Mouse (Mus musculus) neural tube, embryonic 11.5 days (tissue): ENCODE data around the gene Cma1. TPM values are rescaled to one million over a fixed set of nuclear protein-coding genes. Genes with fewer than 3 reads are reported as not detected.

Experiments used
- ATAC-seq: fragments of 200-750 bp; cut with Nextera tagmentation; 2 replicates; pipeline ENCODE4 v1.8.0; 2017; ENCODE audit warnings: moderate number of reproducible peaks, mild to moderate bottlenecking, moderate TSS enrichment, moderate library complexity; ENCODE audit not compliant: insufficient read depth, low FRiP score, low TSS enrichment
- DNase-seq: peaks from one replicate; pipeline ENCODE4 v3.0.0-alpha.2; 2015; ENCODE audit warnings: low spot score
- H3K27ac ChIP-seq: fragments of 300-500 bp; sonication (generic); 2 replicates; pipeline ENCODE4 v1.5.1; 2014; ENCODE audit warnings: low read depth, mild to moderate bottlenecking, low read length
- H3K27me3 ChIP-seq: fragments of 300-500 bp; sonication (generic); 2 replicates; pipeline ENCODE4 v1.6.1; 2014; ENCODE audit warnings: mild to moderate bottlenecking, low read length, mixed read lengths; ENCODE audit not compliant: control insufficient read depth, insufficient read depth
- H3K36me3 ChIP-seq: fragments of 300-500 bp; sonication (generic); 2 replicates; pipeline ENCODE4 v1.6.1; 2014; ENCODE audit warnings: mild to moderate bottlenecking, low read length, moderate library complexity, mixed read lengths; ENCODE audit not compliant: control insufficient read depth, insufficient read depth
- H3K4me1 ChIP-seq: fragments of 300-500 bp; sonication (generic); 2 replicates; pipeline ENCODE4 v1.6.1; 2014; ENCODE audit warnings: low read length, mixed read lengths; ENCODE audit not compliant: control insufficient read depth, insufficient read depth
- H3K4me2 ChIP-seq: fragments of 300-500 bp; sonication (generic); 2 replicates; pipeline ENCODE4 v1.6.1; 2014; ENCODE audit warnings: low read depth, mild to moderate bottlenecking, moderate library complexity
- H3K4me3 ChIP-seq: fragments of 300-500 bp; sonication (generic); 2 replicates; pipeline ENCODE4 v1.5.1; 2014; ENCODE audit warnings: low read depth, low read length
- H3K9ac ChIP-seq: fragments of 300-500 bp; sonication (generic); 2 replicates; pipeline ENCODE4 v1.6.1; 2014; ENCODE audit warnings: mild to moderate bottlenecking, low read length
- H3K9me3 ChIP-seq: fragments of 300-500 bp; sonication (generic); 2 replicates; pipeline ENCODE4 v1.6.1; 2016; ENCODE audit warnings: low read length; ENCODE audit not compliant: control insufficient read depth
- WGBS: fragments of 180-500 bp; shearing (Covaris S2); extraction: QIAGEN DNeasy Blood & Tissue Kit; methylation state at CpG from one replicate; pipeline ENCODE4 v1.1.7; 2014; 5-methylcytosine and 5-hydroxymethylcytosine counted together
- polyA plus RNA-seq: library from polyadenylated mRNA; unstranded; fragments of >200 nt; fragmentation: Nextera tagmentation; extraction: Ambion mirVana; gene quantifications from 2 replicates; pipeline ENCODE4 v1.2.1, GENCODE M21; 2014

The Cma1 gene
- polyA plus RNA-seq, 1 experiment from 2014 or later = not detected

DNA sequence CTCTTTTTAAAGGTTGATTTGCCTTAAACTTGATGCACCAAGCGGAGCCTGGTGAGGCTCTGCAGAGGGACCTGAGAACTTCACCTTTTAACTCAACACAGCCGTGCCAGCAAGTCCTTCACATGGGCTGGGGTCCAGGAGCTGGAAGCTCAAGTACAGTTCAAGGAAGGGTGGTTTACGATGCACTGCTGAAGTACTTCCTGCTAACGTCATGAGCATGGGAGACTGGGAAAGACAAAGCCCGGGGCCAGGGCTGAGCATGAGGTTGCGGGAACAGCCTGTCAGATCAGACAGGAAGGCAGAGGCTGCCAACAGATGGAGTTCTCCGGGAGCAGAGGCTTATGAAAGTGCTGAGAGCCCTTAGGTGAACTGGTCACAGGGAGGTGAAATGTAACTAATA is 10.9 kb downstream of the Cma1 start:
- ATAC-seq (no peak), DNase-seq (no peak)
- H3K27ac ChIP-seq = no peak overlapping the region
- H3K4me2 ChIP-seq = no peak overlapping the region
- no peaks in the 10 kb centered on the region for H3K27me3 ChIP-seq
- H3K36me3 ChIP-seq = no peaks in the 10 kb centered on the region
- no peaks in the 10 kb centered on the region for H3K9me3 ChIP-seq
- H3K4me1 ChIP-seq = no peaks in the 10 kb centered on the region
- WGBS = 59% methylated on average over 7 of the region's 7 CpGs
- H3K4me3 ChIP-seq = no peak overlapping the region
- no peak overlapping the region for H3K9ac ChIP-seq

DNA sequence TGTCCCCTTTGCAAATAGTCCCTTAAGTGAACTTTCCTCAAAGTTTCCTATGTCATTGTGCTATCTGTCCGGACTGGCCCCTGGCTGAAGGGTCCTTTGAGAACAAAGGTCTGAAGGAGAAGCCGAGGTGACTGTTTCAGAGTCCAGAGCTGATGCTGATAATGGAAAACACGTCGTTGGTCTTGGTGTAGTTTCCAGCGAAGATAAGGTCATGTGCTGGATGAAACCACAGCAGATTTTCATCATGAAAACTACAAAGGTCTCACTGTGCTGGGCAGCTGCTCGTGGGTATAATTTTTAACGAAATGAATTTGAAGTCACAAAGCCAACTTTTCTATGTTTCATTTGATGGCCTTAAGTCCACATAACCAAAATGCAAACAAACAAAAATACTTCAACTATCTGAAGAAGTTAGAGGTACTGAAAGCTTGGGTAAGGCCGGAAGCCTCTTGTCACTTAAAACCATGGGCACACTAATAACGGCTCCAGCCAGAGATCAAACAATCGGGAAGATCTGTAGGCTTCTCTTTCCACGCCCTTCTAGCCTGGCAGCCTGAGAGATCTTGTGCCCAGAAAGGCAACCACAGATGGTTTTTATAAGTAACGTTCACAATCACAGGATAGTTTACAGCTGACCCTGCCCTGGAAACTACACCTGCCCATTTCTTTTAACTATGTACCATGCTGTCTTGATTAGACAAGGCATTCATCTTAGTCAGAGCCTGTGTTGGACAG is 15.0 kb downstream of the Cma1 start:
- Histone ChIP-seq H3K4me3 (no peak overlapping the region), H3K9ac (no peak overlapping the region), H3K27ac (no peak overlapping the region), H3K27me3 (no peaks in the 10 kb centered on the region), H3K4me1 (no peaks in the 10 kb centered on the region), H3K36me3 (no peaks in the 10 kb centered on the region), H3K4me2 (no peak overlapping the region), H3K9me3 (no peaks in the 10 kb centered on the region)
- ATAC-seq (no peak), DNase-seq (no peak)
- WGBS = 77% methylated on average over 12 of the region's 12 CpGs

DNA sequence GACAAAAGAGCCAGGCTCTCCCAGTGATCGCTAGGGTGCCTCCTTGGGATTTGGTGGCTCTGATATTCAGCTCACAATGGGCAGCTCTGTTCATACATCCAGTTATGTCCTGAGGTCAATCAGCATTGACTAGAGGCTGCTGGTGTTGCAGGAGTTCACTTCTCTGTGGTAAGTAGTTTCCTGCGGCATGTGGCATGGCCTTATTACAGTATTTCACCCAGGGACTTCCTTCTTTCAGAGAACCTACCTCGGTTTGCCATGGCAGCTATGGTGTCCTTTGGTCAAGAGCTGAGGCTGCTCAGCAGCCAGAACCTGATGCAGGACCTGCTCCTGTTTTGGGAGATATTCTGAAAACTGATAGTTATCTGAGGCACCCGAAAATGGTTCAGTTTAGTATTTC is 17.6 kb downstream of the Cma1 start:
- Histone ChIP-seq H3K27me3 (no peaks in the 10 kb centered on the region), H3K36me3 (no peaks in the 10 kb centered on the region), H3K27ac (no peak overlapping the region), H3K9me3 (no peaks in the 10 kb centered on the region), H3K4me2 (no peak overlapping the region), H3K4me1 (no peaks in the 10 kb centered on the region), H3K4me3 (no peak overlapping the region), H3K9ac (no peak overlapping the region)
- WGBS = 86% methylated on average over 4 of the region's 4 CpGs
- DNase-seq (no peak), ATAC-seq (no peak)

DNA sequence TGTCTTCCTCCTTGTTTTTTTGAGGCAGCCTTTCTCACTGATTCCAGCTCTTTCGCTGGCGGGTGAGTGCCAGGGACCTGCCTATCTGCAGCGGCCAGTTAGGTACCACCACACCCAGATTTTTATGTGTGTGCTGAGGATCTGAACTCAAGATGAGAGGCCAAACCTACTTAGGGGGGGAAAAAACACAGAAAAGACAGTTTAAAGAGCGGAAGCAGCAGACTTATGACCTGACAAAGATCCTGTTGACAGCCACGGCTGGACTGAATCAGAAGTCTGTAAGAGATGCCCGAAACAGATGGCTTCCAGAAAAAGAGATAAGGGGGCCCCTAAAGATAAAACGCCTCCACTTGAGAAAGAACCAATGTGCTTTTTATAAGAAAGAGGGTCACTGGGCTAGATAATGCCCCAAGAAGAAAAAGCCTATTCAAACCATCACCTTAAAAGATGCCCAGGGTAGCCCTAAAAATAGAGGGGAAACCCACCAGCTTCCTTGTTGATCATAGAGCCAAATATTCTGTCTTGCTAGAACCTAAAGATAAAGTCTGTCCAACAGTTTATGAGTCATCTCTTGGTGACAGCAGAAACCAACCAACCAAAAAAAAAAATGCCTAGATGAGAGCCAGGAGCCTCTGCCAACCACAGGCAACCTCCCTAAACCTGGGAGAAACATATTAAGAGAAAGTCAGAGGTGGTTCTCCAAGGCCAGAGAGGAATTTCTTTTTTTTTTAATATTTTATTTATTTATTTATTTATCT is 21.8 kb downstream of the Cma1 start:
- no peak overlapping the region for H3K4me2 ChIP-seq
- no peaks in the 10 kb centered on the region for H3K27me3 ChIP-seq
- DNase-seq = no peak
- no peak overlapping the region for H3K4me3 ChIP-seq
- no peaks in the 10 kb centered on the region for H3K4me1 ChIP-seq
- WGBS = 76% methylated on average over 7 of the region's 7 CpGs
- no peaks in the 10 kb centered on the region for H3K36me3 ChIP-seq
- H3K9me3 ChIP-seq = no peaks in the 10 kb centered on the region
- no peak overlapping the region for H3K9ac ChIP-seq
- no peak overlapping the region for H3K27ac ChIP-seq
- ATAC-seq = no peak

DNA sequence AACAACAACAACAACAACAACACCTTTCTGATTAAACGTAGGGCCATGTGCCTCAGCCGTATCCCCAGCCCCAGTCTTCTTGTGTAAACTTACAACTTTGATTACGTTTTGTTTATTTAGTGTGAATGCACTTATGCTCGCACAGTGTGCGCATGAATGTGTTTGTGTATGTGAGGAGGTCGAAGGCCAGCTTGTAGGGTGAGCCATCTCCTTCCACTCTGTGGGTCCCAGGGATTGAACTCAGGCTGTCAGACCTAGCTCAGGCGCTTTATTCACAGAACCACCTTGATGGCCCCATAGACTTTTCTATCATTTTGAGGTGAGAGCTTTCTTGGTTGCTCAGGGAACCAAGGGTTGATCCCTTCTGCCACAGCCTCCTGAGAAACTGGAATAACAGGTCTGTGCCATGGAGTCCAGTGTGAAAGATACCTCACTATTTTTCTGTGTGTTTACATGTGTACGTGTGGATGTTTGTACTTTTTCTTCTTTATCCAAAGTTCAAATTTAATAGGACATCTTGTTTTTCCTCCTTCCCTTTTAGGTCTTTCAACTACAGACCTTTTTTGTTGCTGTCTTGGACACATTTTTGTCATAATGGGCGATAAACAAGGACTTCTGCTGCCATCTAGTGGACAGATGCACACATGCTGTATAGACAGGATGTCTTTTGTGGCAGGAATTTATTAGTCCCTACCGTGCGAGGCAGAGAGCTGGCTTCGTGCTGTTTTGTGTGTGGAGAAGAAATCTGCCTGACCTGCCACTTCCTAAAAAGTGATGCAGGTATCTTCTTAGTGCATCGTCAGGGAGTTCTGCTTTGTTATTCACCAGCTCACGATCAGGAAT is 26.0 kb downstream of the Cma1 start:
- H3K9ac ChIP-seq = no peak overlapping the region
- WGBS = 42% methylated on average over 14 of the region's 14 CpGs
- peak; percentile 63 for ATAC-seq

DNA sequence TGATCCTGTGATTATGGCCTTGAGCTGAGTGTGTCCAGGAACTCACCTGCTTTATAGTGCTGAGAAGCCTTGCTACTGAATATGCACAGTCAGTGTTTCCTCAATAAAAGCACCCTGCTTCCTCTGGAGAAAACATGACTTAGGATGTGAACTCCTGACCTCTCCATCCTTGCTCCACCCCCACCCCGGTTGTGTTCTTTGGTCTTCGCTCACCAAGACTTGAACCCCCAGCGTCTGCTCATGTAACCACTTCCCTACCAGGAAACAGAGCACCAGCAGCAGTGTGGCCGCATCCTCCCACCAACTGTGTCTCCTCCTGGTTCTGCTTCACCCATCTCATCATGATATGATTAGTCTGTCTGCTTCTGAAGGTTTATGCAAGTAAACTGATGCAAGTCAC is 31.1 kb downstream of the Cma1 start:
- WGBS = 45% methylated on average over 4 of the region's 4 CpGs
- H3K9ac ChIP-seq = no peak overlapping the region
- no peaks in the 10 kb centered on the region for H3K36me3 ChIP-seq

More for the DNA sequence above, 26.0 kb downstream of the Cma1 start:
- Histone ChIP-seq H3K9me3 (no peaks in the 10 kb centered on the region), H3K4me1 (no peaks in the 10 kb centered on the region), H3K27me3 (no peaks in the 10 kb centered on the region), H3K4me2 (no peak overlapping the region), H3K36me3 (no peaks in the 10 kb centered on the region), H3K4me3 (no peak overlapping the region), H3K27ac (no peak overlapping the region)
- DNase-seq = peak; percentile 76

DNA sequence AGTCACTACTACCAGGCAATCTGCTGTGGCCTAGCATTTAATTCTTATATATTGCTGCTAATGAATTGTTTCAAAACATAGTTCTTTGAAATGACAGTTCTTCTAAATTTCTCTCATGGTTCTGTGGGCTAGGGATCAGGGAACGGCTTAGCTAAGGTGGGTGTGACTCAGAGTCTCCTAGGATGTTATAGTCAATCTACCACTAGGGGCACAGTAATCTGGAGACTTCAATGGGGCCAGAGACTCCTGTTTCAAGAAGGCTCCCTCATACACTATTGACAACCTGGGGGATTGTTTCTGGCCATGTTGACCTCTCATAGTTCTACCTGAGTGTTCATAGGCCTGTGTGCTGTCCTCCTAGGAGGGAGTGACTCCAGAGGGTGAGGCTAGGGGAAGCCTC is 39.0 kb downstream of the Cma1 start:
- H3K9ac ChIP-seq = no peak overlapping the region
- H3K27ac ChIP-seq = no peak overlapping the region
- no peaks in the 10 kb centered on the region for H3K9me3 ChIP-seq
- DNase-seq = no peak
- H3K4me1 ChIP-seq = 0 out of 2 replicates have a peak, but pooled peaks cover 3% of the 10 kb centered on the region
- H3K4me3 ChIP-seq = no peak overlapping the region
- no peak overlapping the region for H3K4me2 ChIP-seq
- WGBS = 48% methylated on average over 1 of the region's 1 CpGs
- H3K36me3 ChIP-seq = no peaks in the 10 kb centered on the region
- H3K27me3 ChIP-seq = no peaks in the 10 kb centered on the region
- no peak for ATAC-seq

More for the DNA sequence above, 31.1 kb downstream of the Cma1 start:
- H3K9me3 ChIP-seq = no peaks in the 10 kb centered on the region
- DNase-seq (no peak), ATAC-seq (no peak)
- H3K4me1 ChIP-seq = no peaks in the 10 kb centered on the region
- no peak overlapping the region for H3K27ac ChIP-seq
- H3K27me3 ChIP-seq = no peaks in the 10 kb centered on the region
- no peak overlapping the region for H3K4me3 ChIP-seq
- no peak overlapping the region for H3K4me2 ChIP-seq

DNA sequence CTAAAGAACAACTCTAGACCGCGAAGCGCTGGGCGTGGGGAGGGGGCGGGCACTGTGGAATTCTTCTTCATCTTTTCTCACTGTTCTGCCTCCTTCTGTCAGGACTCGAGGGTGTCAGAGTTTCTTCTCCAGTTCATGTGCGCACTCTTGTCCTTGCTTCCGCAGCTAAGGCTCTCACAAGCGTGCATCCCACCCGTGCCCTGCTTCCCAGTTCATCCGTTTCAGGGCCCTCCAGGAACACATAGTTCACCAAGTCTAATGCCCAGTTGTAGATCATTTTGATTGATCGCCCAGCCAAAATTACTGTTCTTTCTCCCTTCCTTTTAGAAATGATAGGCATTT is 44.1 kb downstream of the Cma1 start:
- Histone ChIP-seq H3K27ac (no peak overlapping the region; the same call in 1 of the 2 replicates), H3K4me1 (0 out of 2 replicates have a peak, but pooled peaks cover 8% of the 10 kb centered on the region), H3K36me3 (peaks cover 8% of the 10 kb centered on the region; the same call in 1 of the 2 replicates), H3K4me2 (peak overlapping the region; percentile 89), H3K9ac (peak overlapping the region; percentile 74), H3K4me3 (peak overlapping the region; percentile 46), H3K27me3 (no peaks in the 10 kb centered on the region), H3K9me3 (no peaks in the 10 kb centered on the region)
- DNase-seq (no peak), ATAC-seq (peak; percentile 25)
- WGBS = 7% methylated on average over 11 of the region's 12 CpGs
